Mouse (Mus musculus) ovary, postnatal 36 days (tissue): Measurements from ENCODE around the gene Gm21783.
"Not testable (repeated sequence)": the region's sequence is repeated elsewhere in the genome, so short reads cannot be mapped to it uniquely, and the experiment has no call there.

ENCODE experiments used
- DNase-seq: peaks from one replicate; pipeline ENCODE4 v3.0.0; 2022; ENCODE audit warnings: low spot score, mixed read lengths

Gm21783 gene

DNA sequence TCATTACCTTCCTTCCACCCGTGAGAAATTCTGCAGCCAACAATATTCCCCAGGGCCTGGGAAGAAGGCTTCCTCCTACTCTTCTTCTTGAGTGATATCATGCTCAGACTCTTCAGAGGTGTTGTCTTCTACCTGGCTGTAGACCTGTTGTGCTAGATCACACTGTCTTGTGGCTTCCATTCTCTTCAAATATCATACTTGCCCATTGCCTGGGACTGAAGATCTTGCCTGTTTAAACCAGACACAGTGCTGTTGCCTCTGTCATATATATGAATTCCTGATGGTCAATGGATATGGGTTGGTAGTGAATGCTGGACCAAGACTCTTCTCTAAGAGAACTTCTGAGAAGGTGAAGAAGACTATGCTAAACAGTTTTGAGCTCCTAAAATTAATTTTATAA is at the start of gene Gm21783:
Gene Gm21783, minus strand, starts transcription at position 101 of the 400 bp plus-strand sequence.
- DNase-seq = not testable (repeated sequence)
